Mouse (Mus musculus) megakaryocyte progenitor cell, adult 5-6 weeks (primary cell): Measurements from ENCODE around the gene Dcaf5. TPM values are rescaled to one million over a fixed set of nuclear protein-coding genes. Genes with fewer than 3 reads are reported as not detected.
"Not testable (repeated sequence)": the region's sequence is repeated elsewhere in the genome, so short reads cannot be mapped to it uniquely, and the experiment has no call there.

Experiments
- ATAC-seq: replicated peaks from 2 replicates; pipeline ENCODE4 v1.8.0; 2016; ENCODE audit warnings: mild to moderate bottlenecking, moderate TSS enrichment, inconsistent platforms; ENCODE audit not compliant: poor library complexity
- total RNA-seq, 2 experiments: library from RNA; stranded (forward) in 1 of 2; stranded (reverse) in 1 of 2; fragments of 157-497, 149-512 nt in 1 of 2; fragments of 200-1000 nt in 1 of 2; gene quantifications; 2 replicates each; pipeline versions ENCODE4 v1.2.3 to v1.2.4; 2015 to 2017

The Dcaf5 gene
- total RNA-seq (2015) (8.1 and 9.6 TPM in 2 replicates), total RNA-seq (2017) (13.5 and 15.0 TPM in 2 replicates)

DNA sequence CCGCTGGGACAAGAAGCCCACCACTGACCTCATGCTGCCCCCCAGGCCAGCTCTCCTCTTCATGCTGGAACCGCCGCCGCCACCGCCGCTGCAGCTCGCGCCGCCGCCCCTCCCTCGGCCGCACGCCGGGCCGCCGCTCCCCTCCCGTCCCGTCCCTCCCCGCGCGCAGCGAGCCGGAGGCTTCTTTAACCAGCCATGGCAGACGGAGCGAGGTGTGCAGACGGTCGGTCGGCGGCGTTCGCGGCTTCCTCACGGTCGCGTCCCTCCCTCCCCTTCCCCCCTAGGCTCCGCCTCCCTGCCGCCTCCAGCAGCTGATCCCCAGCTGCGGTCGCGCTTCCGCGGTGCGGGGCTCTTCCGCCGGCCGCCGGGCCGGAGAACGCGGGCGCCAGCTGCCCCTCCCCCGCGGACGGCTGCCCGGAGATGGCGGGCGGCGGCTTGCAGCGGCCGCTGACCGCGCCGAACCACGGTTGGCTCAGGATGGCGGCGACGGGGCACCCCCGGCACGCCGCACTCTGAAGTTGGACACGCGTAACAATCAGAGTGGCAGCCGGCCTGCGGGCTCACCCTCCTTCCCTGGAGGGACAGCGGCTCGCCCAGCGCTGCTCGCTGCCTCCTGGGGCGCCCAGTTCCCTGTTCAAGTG lies at the start of gene Dcaf5:
Gene Dcaf5 (minus strand): TSS at position 266 of the 641 bp plus-strand sequence.
- ATAC-seq = peak; percentile 71

DNA sequence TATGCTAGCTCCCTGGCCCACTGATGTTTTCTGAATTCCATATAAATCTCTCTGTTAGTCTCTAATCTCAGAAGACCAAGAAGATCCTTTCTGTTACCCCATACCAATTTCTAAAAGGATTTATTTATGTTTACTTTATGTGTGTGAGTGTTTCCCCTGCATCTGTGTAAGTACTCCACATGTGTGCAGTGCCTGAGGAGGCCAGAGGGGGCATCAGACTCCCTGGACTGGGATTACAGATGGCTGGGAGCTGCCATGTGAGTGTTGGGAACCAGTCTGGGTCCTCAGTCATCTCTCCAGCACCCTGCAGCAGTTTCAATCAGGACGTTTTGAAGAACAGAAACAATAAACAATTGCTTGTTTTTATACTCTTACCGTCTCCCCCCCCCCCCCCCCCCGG lies 47.0 kb upstream of the Dcaf5 start:
- no peak for ATAC-seq

DNA sequence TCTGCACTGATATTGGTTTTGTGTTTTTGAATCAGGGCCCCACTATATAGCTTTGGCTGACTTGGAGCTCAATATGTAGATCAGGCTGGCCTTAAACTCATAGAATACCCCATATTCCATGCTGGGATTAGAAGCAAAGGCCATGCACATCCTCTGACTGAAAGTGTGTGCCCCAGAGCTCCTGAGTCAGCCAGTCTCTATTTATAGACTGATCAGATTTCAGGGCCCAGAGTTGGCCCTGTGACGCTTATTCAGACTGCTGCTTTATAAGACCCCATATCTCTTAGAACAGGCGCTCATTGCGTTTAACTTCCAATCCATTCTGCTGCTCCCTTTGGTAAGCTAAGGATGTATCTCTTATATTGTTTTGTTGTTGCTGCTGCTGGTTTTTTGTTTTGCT lies 43.6 kb upstream of the Dcaf5 start:
- no peak for ATAC-seq

DNA sequence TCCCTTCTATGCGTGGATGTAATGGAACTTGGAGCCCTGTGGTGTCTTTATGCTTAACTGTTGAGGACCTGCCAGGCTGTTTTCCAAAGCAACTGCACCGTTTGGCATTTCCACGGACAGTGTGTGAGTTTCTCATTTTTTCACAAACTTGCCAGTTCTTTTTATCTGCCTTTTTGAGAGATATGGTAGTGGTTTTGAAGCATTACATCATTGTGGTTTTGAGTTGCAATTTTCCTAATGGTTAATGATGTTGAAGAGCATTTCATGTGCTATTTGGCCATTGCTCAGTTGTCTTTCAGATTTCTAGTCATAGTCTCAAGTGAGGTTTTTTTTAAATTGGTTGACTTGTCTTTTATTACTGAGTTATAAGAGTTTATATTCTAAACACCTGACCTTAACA lies 37.3 kb upstream of the Dcaf5 start:
- peak; percentile 73 for ATAC-seq

DNA sequence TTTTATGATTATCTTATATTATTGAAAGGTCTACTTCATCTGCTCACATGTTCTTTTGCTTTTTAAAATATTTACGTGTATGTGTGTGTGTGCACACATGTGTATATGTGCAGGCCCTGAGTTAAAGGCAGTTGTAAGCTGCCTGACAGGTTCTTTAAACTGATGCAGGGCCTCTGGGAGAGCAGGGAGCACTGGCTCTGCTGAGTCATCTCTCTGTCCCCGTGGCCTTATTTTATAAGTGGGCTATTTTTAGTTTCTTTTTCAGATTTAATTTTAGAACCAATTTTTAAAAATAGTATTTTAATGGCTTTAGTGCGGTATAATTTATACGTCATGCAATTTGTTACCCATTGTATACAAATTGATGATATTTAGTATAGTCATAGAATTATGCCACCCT lies 35.5 kb upstream of the Dcaf5 start:
- ATAC-seq = no peak

DNA sequence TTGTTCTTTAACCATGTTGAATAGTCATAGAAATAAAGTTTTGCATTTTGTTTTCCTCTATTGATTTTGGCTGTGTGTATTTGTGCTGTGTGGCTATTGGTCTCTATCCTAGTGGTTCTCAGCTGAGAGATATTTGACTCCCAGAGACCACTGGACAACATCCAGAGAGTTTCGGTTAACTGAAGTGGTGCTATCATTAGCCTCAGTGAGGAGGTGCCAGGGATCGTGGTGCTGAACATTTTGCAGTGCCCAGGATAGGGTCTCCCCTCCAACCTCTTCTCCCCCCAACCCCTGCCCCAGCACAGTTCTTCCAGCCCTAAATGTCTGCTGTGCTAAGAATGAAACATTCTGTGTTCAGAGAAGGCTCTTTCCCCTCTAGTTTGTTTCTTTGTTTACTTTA lies 33.8 kb upstream of the Dcaf5 start:
- no peak for ATAC-seq

DNA sequence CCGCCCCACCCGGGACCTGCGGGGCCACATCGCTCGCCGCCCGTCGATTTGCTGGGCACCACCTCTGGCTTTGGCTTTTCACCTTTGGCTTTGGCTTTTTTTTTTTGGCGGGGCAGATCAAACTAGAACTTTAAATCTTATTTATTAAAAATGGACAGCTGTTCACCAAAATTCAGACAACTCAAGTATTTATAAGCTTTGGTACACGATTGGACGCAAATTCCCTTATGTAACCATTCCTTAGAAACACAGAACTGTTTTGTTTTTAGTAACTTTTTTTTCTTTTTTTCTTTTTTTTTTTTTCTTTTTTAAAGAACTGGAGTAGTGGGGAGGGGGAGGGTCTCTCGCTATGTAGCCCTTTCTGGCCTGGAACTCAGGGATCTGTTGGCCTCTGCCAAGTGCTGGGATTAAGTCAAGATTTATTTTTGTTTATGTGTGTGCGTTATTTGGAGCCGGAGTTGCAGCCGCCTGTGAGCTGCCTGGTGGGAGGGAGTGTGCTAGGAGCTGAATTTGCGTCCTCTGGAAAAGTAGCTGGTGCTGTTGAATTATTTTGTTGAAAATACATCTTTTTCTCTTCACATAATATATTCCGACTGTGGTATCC lies 27.4 kb upstream of the Dcaf5 start:
- ATAC-seq = no peak

DNA sequence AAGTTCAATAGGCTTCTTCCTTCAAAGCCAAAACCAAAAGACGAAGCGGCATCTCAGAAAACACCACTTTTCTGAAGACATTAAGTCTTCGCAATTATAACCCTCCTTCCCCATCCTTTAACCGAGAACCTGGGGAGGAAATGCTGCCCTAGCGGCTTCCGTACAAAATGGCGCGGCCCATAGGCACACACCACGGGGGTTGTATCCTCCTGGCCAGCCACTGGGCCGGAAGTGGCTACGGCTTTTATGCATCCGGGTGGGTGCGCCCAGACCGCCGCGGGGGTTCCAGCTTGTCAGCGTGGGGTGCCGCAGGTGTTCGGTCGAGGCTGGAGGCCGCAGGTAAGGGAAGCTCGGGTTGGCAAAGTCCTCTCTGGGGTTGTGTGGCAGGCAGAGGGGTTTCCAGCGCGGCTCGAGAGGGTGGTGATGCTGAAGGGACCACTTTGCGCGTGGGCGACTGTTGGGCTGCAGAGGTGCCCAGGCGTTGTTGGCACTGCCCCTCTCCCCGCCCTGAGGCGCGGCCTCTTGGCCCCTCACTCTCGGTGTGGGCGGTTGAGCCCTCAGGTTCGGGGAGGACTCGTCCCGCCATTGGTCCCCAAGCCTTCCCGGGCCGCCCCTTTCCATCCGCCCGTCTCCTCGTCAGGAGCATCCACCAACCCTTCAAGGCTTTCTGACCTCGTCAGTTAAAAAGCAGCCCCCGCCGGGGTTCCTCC lies 26.7 kb upstream of the Dcaf5 start, which contains the start of gene Exd2:
Gene Exd2 (plus strand): TSS at position 154 of the 710 bp plus-strand sequence.
- peak; percentile 95 for ATAC-seq

DNA sequence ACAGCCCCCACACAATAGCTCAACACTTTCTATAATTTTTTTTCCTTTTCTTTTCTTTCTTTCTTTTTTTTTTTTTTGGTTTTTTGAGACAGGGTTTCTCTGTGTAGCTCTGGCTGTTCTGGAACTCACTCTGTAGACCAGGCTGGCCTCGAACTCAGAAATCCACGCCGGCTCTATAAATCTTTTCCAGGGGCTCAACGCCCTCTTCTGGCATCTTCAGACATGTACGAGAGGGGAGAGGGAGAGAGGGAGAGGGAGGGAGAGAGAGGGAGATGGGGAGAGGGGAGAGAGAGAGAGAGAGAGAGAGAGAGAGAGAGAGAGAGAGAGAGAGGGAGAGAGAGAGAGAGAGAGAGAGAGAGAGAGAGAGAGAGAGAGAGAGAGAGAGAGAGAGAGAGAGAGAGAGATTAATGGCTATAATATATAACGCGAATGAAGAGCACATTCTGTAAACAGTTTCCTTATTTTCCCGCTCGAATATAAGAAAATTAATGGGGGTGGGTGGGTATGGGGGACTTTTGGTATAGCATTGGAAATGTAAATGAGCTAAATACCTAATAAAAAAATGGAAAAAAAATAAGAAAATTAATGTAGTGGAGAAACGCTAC lies 26.0 kb upstream of the Dcaf5 start:
- not testable (repeated sequence) for ATAC-seq

DNA sequence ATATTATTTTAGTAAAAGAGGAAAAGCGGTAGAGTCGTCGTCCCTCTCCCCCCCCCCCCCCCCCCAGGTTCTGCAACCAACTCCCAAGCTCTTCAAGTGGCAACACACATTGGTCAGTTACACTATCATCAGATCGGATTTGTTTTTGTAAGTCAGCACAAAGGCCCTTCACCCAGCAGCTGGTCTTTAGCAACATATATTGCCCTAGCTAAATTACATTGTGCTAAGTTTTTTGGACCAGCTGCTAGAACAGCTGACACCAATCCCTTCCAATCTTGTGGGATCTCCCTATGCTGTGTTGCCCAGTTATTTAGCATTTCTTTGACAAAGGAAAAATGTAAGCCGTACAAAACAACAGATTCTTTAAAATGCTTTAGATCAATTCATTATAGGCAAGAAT lies 21.6 kb upstream of the Dcaf5 start:
- ATAC-seq = no peak

DNA sequence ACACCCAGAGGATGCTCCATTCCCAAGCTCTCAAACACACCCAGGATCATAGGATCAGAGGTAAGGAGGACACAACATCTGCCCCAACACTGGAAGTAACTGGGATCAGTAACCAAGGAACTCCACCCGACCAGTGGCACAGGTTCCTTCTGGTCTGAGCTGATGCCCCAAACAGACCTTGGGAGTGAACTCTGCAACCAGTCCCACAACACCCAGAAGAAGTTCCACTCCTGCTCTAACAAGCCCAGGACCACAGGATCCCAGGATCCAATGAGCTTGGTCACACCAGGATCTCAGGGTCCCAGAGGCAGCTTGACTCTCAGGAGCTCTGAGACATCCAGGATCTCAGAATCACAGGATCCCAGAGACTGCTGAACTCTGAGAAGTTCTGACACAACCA lies 17.1 kb upstream of the Dcaf5 start:
- no peak for ATAC-seq

DNA sequence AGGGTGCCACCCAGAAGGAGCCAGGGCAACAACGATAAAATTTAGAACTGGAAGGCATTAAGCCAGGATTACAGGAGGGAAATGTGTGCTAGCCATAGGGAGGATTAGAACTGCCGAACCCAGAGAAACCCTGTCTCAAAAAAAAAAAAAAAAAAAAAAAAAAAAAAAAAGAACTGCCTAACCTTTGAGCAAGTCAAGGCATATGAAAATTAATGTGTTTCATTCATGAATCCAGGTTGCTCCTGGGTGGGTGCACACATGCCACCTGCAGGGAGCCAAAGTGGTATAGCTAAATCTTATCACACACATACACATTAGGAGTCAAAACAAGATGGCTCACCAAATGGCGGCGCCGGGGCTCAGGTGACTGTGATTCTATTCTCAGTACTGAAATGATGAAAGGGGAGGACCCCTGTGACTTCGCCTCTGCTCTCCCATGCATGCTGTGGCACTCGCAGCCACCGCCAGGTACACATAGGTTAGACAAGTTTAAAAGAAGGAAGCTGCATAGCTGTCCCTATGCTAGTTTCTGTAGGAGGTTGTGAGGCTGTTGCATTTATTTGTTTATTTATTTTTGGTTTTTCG lies 8.2 kb upstream of the Dcaf5 start:
- ATAC-seq = no peak

DNA sequence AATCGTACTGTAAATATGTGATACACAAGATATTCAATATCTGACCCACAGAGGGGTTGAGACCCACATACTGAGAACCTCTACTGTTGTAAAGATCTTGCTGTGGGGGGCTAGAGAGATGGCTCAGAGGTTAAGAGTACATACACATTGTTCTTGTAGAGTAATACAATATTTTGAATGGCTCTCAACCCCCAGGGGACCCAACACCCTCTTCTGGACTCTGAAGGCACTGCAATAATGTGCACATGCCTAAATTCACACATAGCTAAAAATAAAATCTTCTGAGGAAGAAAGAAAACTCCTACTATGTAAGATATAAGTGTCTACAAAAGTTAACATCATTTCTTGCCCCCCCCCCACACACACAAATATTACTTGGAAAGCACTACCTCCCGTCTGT lies 4.6 kb upstream of the Dcaf5 start:
- peak; percentile 45 for ATAC-seq

DNA sequence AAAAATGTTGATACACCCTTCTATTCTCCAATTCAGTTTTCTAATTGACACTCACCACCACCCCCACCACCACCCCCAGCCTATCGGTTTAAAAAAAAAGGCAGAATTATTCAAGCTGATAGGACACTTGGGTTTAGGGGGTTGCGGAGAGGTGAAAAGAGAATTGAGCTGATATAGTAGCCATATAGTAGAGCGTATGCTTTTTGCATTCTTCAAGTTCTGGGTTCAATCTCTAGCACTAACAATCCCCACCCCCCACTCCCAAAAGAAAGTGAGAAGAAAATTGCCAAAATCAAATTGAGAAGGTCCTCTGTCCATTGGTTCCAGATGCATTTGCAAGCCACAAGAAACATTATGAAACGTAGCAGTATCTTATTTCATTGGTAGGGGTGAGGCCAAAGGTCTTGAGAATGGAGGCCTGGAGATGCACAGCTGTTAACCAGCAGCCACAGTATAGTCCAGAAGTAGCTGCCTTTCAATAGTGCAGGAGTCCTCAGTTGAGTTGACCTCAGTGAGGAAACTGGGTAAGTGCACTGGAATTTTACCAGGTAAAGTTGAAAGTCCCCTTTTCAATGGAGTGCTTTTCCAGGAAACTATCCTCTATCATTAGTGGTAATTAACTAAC lies 762 bp upstream of the Dcaf5 start:
- no peak for ATAC-seq

DNA sequence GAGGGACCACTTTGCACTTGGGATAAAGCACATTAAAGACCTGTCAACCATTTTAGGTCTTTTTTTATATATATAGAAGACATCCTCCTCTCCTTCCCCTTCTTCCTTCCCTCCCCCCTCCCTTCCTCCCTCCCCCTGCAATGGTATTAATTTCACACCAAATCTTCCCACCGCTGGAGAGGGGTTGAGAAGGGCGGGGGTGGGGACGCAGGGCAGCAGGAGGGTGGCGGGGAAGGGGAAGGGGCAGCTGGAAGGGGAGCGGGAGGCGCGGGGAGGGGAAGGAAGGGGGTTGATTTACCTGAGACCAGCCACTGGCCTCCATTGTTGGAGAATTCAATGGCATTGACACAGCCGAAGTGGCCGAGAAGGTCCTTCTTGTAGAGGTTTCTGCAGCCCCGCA lies 514 bp downstream of the Dcaf5 start:
- no peak for ATAC-seq

DNA sequence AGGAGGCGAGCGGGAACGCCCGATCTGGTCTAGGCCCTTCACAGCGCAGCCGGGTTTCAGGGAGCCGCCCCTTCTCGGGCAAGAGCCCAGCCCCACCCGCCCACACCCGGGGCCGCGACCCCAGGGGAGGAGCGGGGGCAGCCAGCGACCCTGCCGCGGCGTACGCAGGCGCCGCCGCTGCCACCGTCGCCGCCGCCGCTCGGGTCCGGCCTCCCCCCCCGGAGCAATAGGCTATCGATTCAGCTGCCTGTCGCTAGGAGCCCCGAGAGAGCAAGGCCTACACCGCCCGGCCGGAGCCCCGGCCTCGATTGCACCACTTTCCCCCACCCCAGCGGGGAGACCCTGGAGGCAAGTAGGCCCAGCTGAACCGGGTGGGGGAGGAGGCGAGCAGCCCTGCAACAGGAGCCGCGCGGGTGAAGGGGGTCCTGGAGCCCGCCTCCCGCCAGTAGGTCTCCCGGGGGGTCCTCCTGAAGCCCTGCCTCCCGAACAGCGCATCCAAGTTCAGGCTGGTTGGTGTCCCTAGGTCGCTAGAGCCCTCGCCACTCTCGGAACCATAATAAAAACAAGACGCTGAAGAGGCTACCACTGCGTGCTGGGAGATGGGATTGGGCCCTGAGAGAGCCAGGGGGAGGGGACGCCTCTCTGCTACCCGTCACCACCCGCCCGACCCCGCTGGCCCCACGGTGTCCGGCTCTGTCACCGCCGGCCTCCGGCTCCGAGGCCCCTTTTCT lies 1.3 kb downstream of the Dcaf5 start:
- peak; percentile 79 for ATAC-seq

DNA sequence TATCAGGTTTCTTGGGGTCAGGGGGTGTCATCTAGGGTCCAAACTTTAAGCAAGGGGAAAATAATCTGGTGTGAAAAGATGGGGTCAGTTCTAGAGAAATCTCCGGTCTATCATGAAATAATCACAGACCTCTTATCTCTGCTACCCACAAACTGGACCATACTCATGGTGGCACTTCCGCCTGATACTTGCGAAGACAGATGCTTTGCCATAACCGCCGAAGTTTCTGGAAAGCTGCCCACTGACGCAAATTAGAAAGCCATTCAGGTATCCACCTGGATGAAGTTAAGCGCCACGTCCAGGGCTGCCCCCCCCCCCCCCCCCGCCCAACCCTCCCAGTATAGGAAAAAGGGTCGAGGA lies 1.8 kb downstream of the Dcaf5 start:
- no peak; the same call in 1 of the 2 replicates for ATAC-seq

DNA sequence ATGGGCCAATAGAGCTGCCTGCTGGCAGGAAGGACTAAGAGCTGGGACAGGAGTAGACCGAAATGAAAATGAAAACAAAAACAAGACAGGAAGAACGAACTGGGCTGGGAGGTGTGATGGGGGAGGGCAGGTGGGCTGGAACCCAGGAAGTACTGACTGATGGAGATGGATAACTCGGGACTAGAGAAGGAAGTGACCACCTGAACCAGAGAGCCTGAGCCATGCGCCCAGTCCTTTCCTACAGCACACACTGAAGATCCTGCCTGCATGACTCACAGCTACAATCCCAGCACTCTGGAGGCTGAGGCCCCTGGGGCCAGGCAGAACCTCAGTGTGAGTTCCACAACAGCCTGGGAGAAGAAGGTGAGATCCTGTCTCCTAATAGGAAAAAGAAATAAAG lies 3.1 kb downstream of the Dcaf5 start:
- ATAC-seq = no peak

DNA sequence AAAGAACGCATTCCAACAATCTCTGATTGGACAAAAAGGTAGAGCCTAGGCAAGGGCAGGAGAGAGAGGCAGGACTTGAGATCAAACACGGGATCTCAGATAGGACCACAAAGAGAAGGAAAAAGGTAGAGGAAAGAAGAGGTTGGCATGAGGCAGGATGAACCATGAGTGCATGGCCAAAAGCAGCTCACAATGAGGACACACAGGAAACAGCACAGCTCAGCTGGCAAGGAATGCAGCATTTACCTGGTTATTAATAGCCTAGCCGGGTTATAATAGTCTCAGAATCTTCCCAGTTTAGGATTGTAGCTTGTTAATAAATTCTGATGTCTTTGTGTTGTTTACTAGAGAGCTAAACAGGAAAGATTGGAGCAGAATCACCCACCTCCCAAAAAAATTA lies 8.7 kb downstream of the Dcaf5 start:
- ATAC-seq = no peak

DNA sequence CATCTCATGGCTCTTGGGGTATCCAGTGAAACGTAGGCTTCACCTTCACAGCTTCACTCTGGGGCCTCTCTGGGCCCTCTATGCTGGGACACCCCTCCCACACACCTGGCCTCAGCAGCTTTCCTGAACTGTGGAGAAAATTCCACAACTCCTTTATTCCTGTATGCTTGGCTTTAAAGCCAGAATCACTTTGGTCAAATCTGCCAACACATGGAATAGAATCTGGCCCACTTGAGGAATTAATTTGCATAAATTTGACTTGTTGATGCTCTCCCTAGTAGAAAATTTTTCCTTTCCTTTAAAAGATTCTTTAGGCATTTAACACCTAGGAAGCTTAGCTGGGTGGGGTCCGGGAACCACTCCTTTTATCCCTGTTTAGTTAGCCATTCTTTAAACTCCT lies 21.3 kb downstream of the Dcaf5 start:
- ATAC-seq = no peak
